Mouse (Mus musculus): ENCODE measurements around the gene Gm21149.
"Not testable (repeated sequence)": the region's sequence is repeated elsewhere in the genome, so short reads cannot be mapped to it uniquely, and the experiment has no call there.

DNA sequence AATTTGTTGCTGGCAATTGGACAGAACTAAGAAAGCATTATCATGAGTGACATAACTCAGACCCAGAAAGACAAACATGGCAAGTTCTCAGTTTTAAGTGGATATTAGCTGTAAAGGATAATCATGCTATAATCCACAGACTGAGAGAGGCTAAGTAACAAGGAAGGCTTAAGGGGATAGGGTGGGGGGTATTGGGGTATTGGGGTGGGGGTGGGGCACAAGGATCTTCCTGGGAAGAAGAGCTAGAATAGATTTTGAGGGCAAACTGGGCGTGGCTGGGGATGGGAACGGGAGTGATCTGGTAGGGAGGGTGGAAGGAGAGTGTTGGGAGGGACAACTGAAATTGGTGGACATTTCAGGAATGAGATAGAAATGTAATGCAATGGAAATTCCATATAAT is 45.7 kb upstream of the Gm21149 start:
- not testable (repeated sequence) for TF ChIP-seq CTCF (IDR thresholded peaks at IDR 0.05; ENCODE audit: low read depth, low read length); TAL1 (conservative IDR thresholded peaks at IDR 0.05; ENCODE audit: low read depth, low read length)
